Mouse (Mus musculus) MEL (cell line): ENCODE measurements around the gene 4930507D05Rik.
"Not testable (repeated sequence)": the region's sequence is repeated elsewhere in the genome, so short reads cannot be mapped to it uniquely, and the experiment has no call there.

ENCODE experiments used
- CTCF ChIP-seq, 3 experiments: IDR thresholded peaks in 2 of 3; conservative IDR thresholded peaks in 1 of 3; 2 replicates each; pipeline ENCODE4 v1.5.1; 2011 to 2012; ENCODE audit warnings: low read length in 3 of 3, low read depth in 2 of 3, mild to moderate bottlenecking in 2 of 3, improper control_type of control experiment in 1 of 3, inconsistent platforms in 1 of 3, mixed read lengths in 1 of 3, moderate library complexity in 1 of 3; ENCODE audit not compliant: control insufficient read depth in 1 of 3, insufficient read depth in 1 of 3, poor library complexity in 1 of 3, severe bottlenecking in 1 of 3
- ELF1 ChIP-seq: IDR thresholded peaks from 2 replicates; pipeline ENCODE4 v1.6.1; 2014; ENCODE audit warnings: low read depth, mild to moderate bottlenecking, inconsistent platforms, low read length, improper control_type of control experiment, moderate library complexity
- GATA1 ChIP-seq: IDR thresholded peaks from 2 replicates; pipeline ENCODE4 v1.6.1; 2011; ENCODE audit warnings: low read depth, low read length, improper control_type of control experiment
- POLR2AphosphoS2 ChIP-seq: IDR thresholded peaks from 2 replicates; pipeline ENCODE4 v1.6.1; 2011; ENCODE audit warnings: low read length, improper control_type of control experiment
- TAL1 ChIP-seq: IDR thresholded peaks from 2 replicates; pipeline ENCODE4 v1.6.1; 2012; ENCODE audit warnings: mild to moderate bottlenecking, inconsistent platforms, low read length, moderate library complexity, mixed read lengths
- USF1 ChIP-seq: IDR thresholded peaks from 2 replicates; pipeline ENCODE4 v1.6.1; 2014; ENCODE audit warnings: low read depth, mild to moderate bottlenecking, inconsistent platforms, low read length, improper control_type of control experiment, moderate library complexity

DNA sequence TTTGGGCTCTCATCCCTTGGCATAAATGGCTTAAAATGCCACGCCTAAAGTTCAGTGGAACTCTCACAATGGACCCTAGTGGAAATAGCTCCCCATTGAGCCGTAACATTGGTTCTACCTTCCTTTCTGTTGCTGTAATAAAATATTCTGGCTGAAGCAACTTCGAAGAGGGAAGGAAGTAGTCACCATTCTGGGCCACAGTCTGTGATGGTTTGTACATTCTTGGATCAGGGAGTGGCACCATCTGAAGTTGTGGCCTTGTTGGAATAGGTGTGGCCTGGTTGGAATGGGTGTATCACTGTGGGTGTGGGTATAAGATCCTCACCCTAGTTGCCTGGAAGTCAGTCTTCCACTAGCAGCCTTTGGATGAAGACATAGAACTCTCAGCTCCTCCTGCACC, 42.4 kb downstream of the 4930507D05Rik start:
- TF ChIP-seq TAL1; USF1; CTCF (IDR thresholded peaks at IDR 0.05 in 2 of 3, conservative IDR thresholded peaks at IDR 0.05 in 1 of 3; ENCODE audit: control insufficient read depth in 1 of 3, insufficient read depth in 1 of 3, low read depth in 2 of 3, low read length in 3 of 3, poor library complexity in 1 of 3, severe bottlenecking in 1 of 3); GATA1; POLR2AphosphoS2; ELF1: not testable (repeated sequence)
